Mouse (Mus musculus) right cerebral cortex, adult 18-20 months (tissue): Measurements from ENCODE around the gene Dnajc21.
"Not testable (repeated sequence)": the region's sequence is repeated elsewhere in the genome, so short reads cannot be mapped to it uniquely, and the experiment has no call there.

Experiments
- DNase-seq: peaks from one replicate; pipeline ENCODE4 v3.0.0; 2022; ENCODE audit warnings: mixed read lengths

Gene Dnajc21

GRCm38 (mm10) chr15:10470151-10470831 is at the start of gene Dnajc21:
TSS of gene Dnajc21 (minus strand) at chr15:10470516.
- peak; percentile 79 for DNase-seq

- DNase-seq: no peak
Observed at GRCm38 (mm10) chr15:10515166-10515565, 44.9 kb upstream of the Dnajc21 start.

GRCm38 (mm10) chr15:10506099-10506498 is 35.8 kb upstream of the Dnajc21 start:
- no peak for DNase-seq

- DNase-seq: peak; percentile 51
Observed at GRCm38 (mm10) chr15:10500838-10501719, 30.8 kb upstream of the Dnajc21 start.

GRCm38 (mm10) chr15:10500035-10500434 is 29.7 kb upstream of the Dnajc21 start:
- no peak for DNase-seq

- DNase-seq: no peak
Observed at GRCm38 (mm10) chr15:10499593-10499992, 29.3 kb upstream of the Dnajc21 start.

- DNase-seq: not testable (repeated sequence)
Observed at GRCm38 (mm10) chr15:10496696-10497095, 26.4 kb upstream of the Dnajc21 start.

- DNase-seq: no peak
Observed at GRCm38 (mm10) chr15:10495944-10496343, 25.6 kb upstream of the Dnajc21 start.

- peak; percentile 26 for DNase-seq
Observed at GRCm38 (mm10) chr15:10490101-10490500, 19.8 kb upstream of the Dnajc21 start.

GRCm38 (mm10) chr15:10487246-10487645 is 16.9 kb upstream of the Dnajc21 start:
- DNase-seq: no peak

- DNase-seq: no peak
Observed at GRCm38 (mm10) chr15:10486365-10486839, 16.1 kb upstream of the Dnajc21 start.

GRCm38 (mm10) chr15:10485484-10486364 is 15.4 kb upstream of the Dnajc21 start, which contains the start of the genes Brix1 and Rad1:
TSS of gene Brix1 (minus strand) at chr15:10485947.
TSS of gene Rad1 (plus strand) at chr15:10486018.
- DNase-seq: peak; percentile 97

GRCm38 (mm10) chr15:10470941-10471340 is 625 bp upstream of the Dnajc21 start:
- no peak for DNase-seq

- peak; percentile 28 for DNase-seq
Observed at GRCm38 (mm10) chr15:10469641-10470150, 620 bp downstream of the Dnajc21 start.

- DNase-seq: no peak
Observed at GRCm38 (mm10) chr15:10468761-10469160, 1.6 kb downstream of the Dnajc21 start.

GRCm38 (mm10) chr15:10464678-10465077 is 5.6 kb downstream of the Dnajc21 start:
- no peak for DNase-seq

GRCm38 (mm10) chr15:10463555-10463954 is 6.8 kb downstream of the Dnajc21 start:
- peak; percentile 54 for DNase-seq

- DNase-seq: peak; percentile 39
Observed at GRCm38 (mm10) chr15:10460986-10461385, 9.3 kb downstream of the Dnajc21 start.

GRCm38 (mm10) chr15:10447102-10447501 is 23.2 kb downstream of the Dnajc21 start:
- DNase-seq: no peak

GRCm38 (mm10) chr15:10442275-10442674 is 28.0 kb downstream of the Dnajc21 start:
- DNase-seq: no peak

GRCm38 (mm10) chr15:10441493-10441892 is 28.8 kb downstream of the Dnajc21 start:
- no peak for DNase-seq

- no peak for DNase-seq
Observed at GRCm38 (mm10) chr15:10439963-10440362, 30.4 kb downstream of the Dnajc21 start.
